Mouse (Mus musculus): Measurements from ENCODE around the gene Piezo1.

- TF ChIP-seq GATA1 (IDR thresholded peaks at IDR 0.05; ENCODE audit: low read length), result no peak
- no peak for TF ChIP-seq TAL1 (IDR thresholded peaks at IDR 0.05; ENCODE audit: low read length)
Observed at GRCm38 (mm10) chr8:122527937-122528336, 23.2 kb downstream of the Piezo1 start.

Data from erythroblast, embryonic 14.5 days (primary cell).